Mouse (Mus musculus) layer of hippocampus, postnatal 36 days (tissue): ENCODE data around the gene Fgfr2. TPM values are rescaled to one million over a fixed set of nuclear protein-coding genes. Genes with fewer than 3 reads are reported as not detected.

Experiments used
- DNase-seq, 2 experiments: peaks; one replicate each; pipeline ENCODE4 v3.0.0; 2022
- total RNA-seq, 2 experiments: library from RNA; stranded (reverse); gene quantifications; 2 replicates each; pipeline ENCODE4 v1.2.3; 2021

The Fgfr2 gene
- total RNA-seq, 2 experiments from 2014 or later: 45.4 to 47.9 TPM

DNA sequence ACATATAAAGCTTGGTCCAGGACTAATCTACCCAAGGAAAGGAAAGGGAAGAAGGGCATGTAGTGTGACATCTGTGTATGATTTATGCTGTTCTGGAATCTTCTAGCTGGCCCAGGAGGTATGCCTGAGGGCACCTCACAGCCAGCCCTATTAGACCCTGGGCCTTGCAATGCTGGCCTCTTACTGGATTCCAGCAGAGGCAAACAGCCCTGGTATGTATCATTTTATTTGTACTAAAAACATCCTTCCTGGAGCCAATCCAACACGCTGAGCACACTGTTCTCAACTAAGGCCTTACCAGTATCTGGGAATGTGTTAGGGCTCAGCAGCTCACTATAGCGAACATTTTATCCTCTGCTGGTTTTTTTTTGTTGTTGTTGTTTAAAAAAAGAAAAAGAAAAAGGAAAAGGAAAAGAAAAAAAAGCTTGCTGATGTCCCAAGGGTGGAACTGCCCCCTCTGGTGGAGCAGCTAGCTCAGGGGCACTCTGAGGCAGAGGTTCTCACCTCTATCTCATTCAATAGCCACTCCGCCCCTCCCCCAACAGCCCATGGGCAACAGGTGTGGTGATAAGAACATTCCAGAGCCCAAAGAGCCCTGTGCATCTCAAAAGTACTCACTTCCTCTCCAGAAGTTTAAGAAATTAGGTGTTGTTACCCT lies 82.3 kb downstream of the Fgfr2 start:
- DNase-seq: no peak

- DNase-seq: no peak
These were observed 83.4 kb downstream of the Fgfr2 start for GRCm38 (mm10) chr7:133039556-133040255.

DNA sequence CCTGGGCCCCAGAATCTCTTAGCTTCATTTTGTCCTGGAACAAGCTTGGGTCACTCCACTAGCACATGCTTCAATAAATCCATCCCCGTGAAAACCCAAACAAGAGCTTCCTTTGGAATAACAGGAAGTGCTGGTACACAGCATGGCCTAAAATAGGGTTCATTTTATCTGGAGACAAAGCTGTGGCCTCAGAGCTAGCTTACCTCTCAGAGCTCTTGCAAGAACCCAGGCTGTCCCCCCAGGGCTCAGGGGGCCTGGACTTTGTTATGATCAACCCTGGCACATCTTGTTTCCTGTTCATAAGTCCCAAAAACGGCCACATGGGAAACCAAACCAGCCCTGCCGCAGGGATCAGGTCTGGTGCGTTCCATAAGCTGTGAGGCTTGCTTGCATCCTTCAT lies 85.5 kb downstream of the Fgfr2 start:
- no peak for DNase-seq

- no peak for DNase-seq
These were observed 85.9 kb downstream of the Fgfr2 start for GRCm38 (mm10) chr7:133037217-133037616.

- no peak for DNase-seq
These were observed 87.2 kb downstream of the Fgfr2 start for GRCm38 (mm10) chr7:133035901-133036300.

DNA sequence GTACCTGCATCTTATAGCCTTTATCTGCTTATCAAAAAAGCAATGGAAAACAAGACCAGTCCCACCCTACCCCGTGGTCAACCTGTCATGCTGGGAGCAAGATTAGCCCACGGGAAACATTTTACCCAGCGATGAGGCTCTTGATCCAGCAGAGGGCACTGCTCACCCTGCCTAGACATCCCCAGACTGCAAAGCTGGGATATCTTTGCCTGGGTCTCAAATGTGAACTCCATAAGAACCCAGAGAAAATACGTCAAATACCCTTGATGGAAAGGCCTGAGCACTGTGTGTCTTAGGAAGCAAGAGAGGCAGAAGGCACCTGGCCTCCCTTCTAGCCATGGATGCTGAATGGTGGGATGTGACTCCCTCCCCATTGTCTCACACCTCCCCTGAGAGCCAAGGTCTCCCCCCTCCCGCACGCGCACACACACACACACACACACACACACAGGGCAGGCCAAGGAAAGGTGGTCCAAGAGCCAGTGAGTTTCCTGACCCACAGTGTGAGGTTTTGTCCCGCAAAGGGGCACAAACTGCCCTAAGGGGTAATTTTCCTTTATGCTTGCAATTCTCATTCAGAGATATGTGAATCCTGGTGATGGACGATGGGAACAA lies 90.5 kb downstream of the Fgfr2 start:
- peak; percentile 52 to 62 for DNase-seq

DNA sequence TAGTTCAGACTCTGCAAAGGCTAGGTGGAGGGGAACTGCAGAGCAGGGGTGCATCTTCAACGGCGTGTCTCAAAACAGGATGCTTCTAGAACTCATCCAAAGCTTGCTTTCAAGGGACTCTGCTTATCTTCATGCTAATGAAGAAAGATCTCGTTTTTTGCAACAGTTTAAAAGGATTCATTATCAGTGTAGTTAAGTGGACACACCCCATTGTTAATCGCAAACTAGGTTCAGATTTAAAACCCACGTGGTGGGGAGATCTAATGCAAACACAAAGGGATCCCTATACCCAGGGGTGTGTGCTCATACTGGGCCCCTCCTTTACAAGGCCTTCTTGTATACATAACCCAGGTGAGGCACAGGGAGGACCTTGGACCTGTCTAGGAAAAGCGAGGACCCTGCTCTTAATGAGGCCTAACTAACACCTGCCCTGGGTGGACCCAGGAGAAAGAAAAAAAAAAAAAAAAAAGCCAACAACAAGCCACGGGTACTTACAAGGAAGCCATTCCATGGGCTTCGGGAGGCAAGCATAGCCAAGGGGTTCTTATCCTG lies 93.6 kb downstream of the Fgfr2 start:
- DNase-seq: no peak

DNA sequence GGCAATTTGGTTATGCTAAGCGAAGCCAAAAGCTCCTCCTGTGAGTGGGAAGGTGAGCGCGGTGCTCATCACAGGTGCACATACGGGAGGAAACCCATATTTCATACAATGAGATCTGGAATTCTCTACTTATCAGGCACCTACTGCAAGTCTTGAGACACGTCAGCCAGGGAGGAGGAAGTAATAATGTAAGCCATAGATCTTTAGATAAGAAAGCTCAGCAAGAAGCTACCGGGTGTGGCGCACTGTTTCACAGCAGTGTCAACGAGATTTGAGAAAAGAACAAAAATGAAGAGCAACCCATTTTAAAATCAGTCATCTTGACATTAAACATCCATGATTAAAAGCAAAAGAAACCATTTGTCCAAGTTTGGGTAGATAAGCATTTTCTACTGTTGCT lies 94.1 kb downstream of the Fgfr2 start:
- DNase-seq: no peak

DNA sequence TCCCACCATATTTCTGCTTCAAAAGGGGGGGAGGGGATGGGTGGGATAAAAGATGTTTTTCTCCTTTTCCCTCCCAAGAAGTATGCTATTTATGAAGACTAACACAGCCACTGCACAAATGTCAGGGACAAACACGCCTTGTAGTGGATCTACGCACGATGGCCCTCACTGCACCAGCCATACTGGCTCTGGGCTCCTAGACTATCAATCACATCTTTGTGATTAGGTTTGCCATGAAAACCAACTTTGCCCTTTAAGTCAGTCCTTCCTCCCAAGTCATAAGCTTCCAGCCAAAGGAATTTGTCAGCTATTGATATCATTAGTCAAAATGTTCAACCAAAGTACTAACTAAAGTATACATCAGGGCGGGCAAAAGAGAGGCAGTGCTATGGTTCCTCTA lies 95.2 kb downstream of the Fgfr2 start:
- no peak for DNase-seq

DNA sequence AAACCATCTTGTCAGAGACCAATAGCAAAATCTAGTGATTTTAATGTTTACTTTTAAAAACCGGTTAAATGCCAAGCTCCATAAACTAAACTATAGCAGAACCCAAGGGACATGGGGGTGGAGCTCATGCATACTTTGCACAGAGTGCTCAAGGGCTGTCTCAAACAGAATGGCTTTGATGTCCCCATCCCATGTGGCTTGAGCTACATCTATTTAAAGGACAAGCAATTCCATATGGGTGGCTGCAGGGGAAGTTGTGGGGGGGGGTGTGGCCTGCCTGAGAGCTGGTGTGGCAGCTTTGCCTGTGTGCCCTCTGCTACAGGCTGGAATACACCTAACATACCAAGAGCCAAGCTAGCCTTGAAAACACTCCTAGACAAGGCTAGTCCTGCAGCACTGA lies 98.5 kb downstream of the Fgfr2 start:
- no peak for DNase-seq

DNA sequence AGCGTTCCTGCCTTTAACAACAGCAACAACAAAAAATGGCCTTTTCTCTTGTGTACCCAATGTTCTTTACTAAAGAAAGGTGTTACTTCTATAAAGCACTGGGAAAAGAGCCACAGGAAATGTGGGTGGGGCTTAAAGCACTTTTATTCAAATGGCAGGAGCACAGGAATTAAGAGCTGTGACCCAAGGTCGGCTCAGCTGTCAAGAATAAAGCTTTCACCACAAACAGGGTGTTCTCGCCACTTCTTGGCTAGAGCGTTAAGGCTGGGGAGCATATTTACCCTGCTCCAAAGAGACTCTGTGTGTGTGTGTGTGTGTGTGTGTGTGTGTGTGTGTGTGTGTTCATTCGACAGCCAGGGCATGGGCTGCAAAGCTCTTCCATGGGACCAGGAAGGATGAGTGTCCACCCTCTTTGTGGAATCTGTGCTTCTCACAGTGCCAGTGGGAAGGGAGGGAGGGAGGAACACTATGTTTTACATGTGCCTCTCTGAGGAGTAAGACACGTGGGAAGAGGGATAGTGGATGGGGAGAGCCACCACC lies 103.6 kb downstream of the Fgfr2 start:
- DNase-seq: no peak

GRCm38 (mm10) chr7:133018961-133019360 lies 104.2 kb downstream of the Fgfr2 start:
- no peak for DNase-seq

- DNase-seq: no peak
These were observed 107.6 kb downstream of the Fgfr2 start for GRCm38 (mm10) chr7:133015416-133016070.

- no peak for DNase-seq
These were observed 108.5 kb downstream of the Fgfr2 start for GRCm38 (mm10) chr7:133014631-133015030.

GRCm38 (mm10) chr7:133013923-133014322 lies 109.2 kb downstream of the Fgfr2 start:
- DNase-seq: no peak

DNA sequence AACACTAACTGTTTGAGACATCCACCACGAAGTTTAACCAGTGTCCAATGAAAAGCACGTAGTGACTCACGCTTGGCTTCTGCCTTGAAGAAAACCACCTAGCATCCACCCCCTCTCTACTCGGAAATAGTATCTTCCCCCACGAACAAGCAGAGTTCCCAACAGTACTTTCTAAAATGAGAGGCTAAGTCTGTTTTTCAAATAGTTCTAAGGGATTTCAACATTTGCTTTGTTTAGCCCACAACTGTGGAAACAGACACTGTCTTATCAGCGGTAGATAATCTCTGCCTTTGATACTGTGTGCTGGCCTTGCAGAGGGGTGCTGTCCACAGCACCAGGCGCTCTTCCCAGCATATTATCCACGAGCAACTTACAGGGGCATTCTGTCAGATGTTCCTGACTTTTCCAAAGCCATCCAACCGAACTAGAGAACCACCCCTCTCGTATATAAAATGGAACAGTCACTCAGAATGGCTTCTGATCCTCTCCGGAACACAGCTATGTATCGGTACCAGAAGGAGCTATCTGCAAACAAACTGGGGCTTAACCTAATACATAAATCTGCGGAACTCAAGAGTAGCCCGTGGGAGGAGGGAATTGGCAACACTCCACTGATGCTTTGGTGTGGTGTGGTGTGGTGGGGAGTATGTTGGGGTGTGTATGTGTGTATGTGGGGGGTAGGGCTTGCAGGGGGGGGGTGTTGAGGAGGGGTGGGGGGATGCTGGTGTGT lies 110.3 kb downstream of the Fgfr2 start:
- DNase-seq: no peak

GRCm38 (mm10) chr7:133011611-133012010 lies 111.5 kb downstream of the Fgfr2 start:
- DNase-seq: no peak

GRCm38 (mm10) chr7:133011191-133011590 lies 112.0 kb downstream of the Fgfr2 start:
- DNase-seq: peak; percentile 75 to 76

- DNase-seq: no peak
These were observed 112.7 kb downstream of the Fgfr2 start for GRCm38 (mm10) chr7:133010477-133010876.

- DNase-seq: no peak
These were observed 113.5 kb downstream of the Fgfr2 start for GRCm38 (mm10) chr7:133009676-133010075.

- no peak for DNase-seq
These were observed 114.5 kb downstream of the Fgfr2 start for GRCm38 (mm10) chr7:133008663-133009062.

DNA sequence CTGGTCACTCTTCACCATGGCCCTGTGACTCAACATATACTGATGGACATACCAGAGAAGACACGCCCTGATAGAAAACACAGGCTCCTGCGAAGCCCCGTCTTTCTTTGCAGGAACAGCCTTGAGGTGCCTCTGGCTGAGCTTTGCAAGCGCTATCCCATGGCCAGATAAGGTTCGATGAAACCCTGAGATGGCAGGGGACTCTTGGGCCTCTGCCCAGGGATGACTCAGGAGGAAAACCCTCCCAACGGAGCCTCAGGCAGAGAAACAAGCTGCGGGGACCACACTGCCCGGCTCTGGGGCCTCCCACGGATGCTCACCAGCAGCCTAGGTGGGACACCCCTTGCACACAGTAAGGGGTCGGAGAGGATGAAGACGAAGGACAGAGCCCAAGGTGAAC lies 115.8 kb downstream of the Fgfr2 start:
- DNase-seq: no peak
